Mouse (Mus musculus): ENCODE data around the gene Bloc1s2. TPM values are rescaled to one million over a fixed set of nuclear protein-coding genes. Genes with fewer than 3 reads are reported as not detected.

The Bloc1s2 gene
- polyA plus RNA-seq, 2 experiments: 74.8 to 87.5 TPM

GRCm38 (mm10) chr19:44103001-44103400 lies 43.2 kb downstream of the Bloc1s2 start:
- no peak for ATAC-seq (ENCODE audit: low FRiP score, low read depth)
- 89% methylated on average over 3 of the region's 3 CpGs for WGBS
- H3K4me2 ChIP-seq (replicated peaks; ENCODE audit: low read depth, low read length, severe bottlenecking): no peak overlapping the region
- no peak for DNase-seq (ENCODE audit: low spot score)
- H3K27me3 ChIP-seq (ENCODE audit: control insufficient read depth, insufficient read depth, low read length): no peaks in the 10 kb centered on the region
- no peaks in the 10 kb centered on the region for H3K9me3 ChIP-seq (ENCODE audit: control insufficient read depth, low read length)
- TF ChIP-seq POLR2A (IDR thresholded peaks at IDR 0.05; ENCODE audit: borderline replicate concordance, extremely low read depth, insufficient read depth, insufficient read length): no peak
- no peak overlapping the region for H3K9ac ChIP-seq (ENCODE audit: low read depth, low read length, severe bottlenecking)
- peaks cover 27% of the 10 kb centered on the region for H3K36me3 ChIP-seq (ENCODE audit: control insufficient read depth, insufficient read depth, low read length)
- H3K27ac ChIP-seq (replicated peaks; ENCODE audit: low read depth, low read length): no peak overlapping the region
- H3K4me3 ChIP-seq (replicated peaks; ENCODE audit: low read length): no peak overlapping the region
- peaks cover 8% of the 10 kb centered on the region for H3K4me1 ChIP-seq (ENCODE audit: control insufficient read depth, insufficient read depth, low read length)

- peaks cover 46% of the 10 kb centered on the region for H3K36me3 ChIP-seq (ENCODE audit: control insufficient read depth, insufficient read depth, low read length)
- no peak for TF ChIP-seq POLR2A (IDR thresholded peaks at IDR 0.05; ENCODE audit: borderline replicate concordance, extremely low read depth, insufficient read depth, insufficient read length)
Observed at GRCm38 (mm10) chr19:44100840-44101239, 45.4 kb downstream of the Bloc1s2 start.

More at GRCm38 (mm10) chr19:44100840-44101239, 45.4 kb downstream of the Bloc1s2 start:
- 0 out of 2 replicates have a peak, but pooled peaks cover under 1% of the 10 kb centered on the region for H3K9me3 ChIP-seq (ENCODE audit: control insufficient read depth, low read length)
- H3K4me2 ChIP-seq (replicated peaks; ENCODE audit: low read depth, low read length, severe bottlenecking): no peak overlapping the region
- H3K4me3 ChIP-seq (replicated peaks; ENCODE audit: low read length): no peak overlapping the region
- no peak overlapping the region for H3K9ac ChIP-seq (ENCODE audit: low read depth, low read length, severe bottlenecking)
- ATAC-seq (ENCODE audit: low FRiP score, low read depth) (no peak), DNase-seq (ENCODE audit: low spot score) (no peak)
- H3K27me3 ChIP-seq (ENCODE audit: control insufficient read depth, insufficient read depth, low read length): no peaks in the 10 kb centered on the region
- no peak overlapping the region for H3K27ac ChIP-seq (replicated peaks; ENCODE audit: low read depth, low read length)
- H3K4me1 ChIP-seq (ENCODE audit: control insufficient read depth, insufficient read depth, low read length): no peaks in the 10 kb centered on the region

Other genes with a start within 250 kb of the Bloc1s2 start
- gene Dnmbp, start 206.3 kb downstream of the Bloc1s2 start, polyA plus RNA-seq (2012; rRNA removed): 33.0 and 39.7 TPM in 2 replicates
- 23.3 and 26.1 TPM in 2 replicates for gene Dnmbp, start 206.3 kb downstream of the Bloc1s2 start, polyA plus RNA-seq (2014; fragmentation: Nextera tagmentation; extraction: Ambion mirVana)
- gene Cpn1, start 159.9 kb downstream of the Bloc1s2 start, polyA plus RNA-seq (2012; rRNA removed): 0.19 and 0.26 TPM in 2 replicates
- gene Cpn1, start 159.9 kb downstream of the Bloc1s2 start, polyA plus RNA-seq (2014; fragmentation: Nextera tagmentation; extraction: Ambion mirVana): 0.14 TPM in 1 of 2 replicates, not detected in the other
- gene Cyp2c23, start 117.2 kb downstream of the Bloc1s2 start, polyA plus RNA-seq (2012; rRNA removed): 0.04 and 0.05 TPM in 2 replicates
- 0.12 TPM in 1 of 2 replicates, not detected in the other for gene Cyp2c23, start 117.2 kb downstream of the Bloc1s2 start, polyA plus RNA-seq (2014; fragmentation: Nextera tagmentation; extraction: Ambion mirVana)
- 31.4 and 35.9 TPM in 2 replicates for gene Erlin1, start 76.7 kb downstream of the Bloc1s2 start, polyA plus RNA-seq (2012; rRNA removed)
- gene Erlin1, start 76.7 kb downstream of the Bloc1s2 start, polyA plus RNA-seq (2014; fragmentation: Nextera tagmentation; extraction: Ambion mirVana): 32.3 and 38.0 TPM in 2 replicates
- gene Chuk, start 39.0 kb downstream of the Bloc1s2 start, polyA plus RNA-seq (2012; rRNA removed): 60.3 and 64.9 TPM in 2 replicates
- gene Chuk, start 39.0 kb downstream of the Bloc1s2 start, polyA plus RNA-seq (2014; fragmentation: Nextera tagmentation; extraction: Ambion mirVana): 37.0 and 42.2 TPM in 2 replicates
- gene Cwf19l1, start 10.6 kb downstream of the Bloc1s2 start, polyA plus RNA-seq (2012; rRNA removed): 21.6 and 25.2 TPM in 2 replicates
- gene Cwf19l1, start 10.6 kb downstream of the Bloc1s2 start, polyA plus RNA-seq (2014; fragmentation: Nextera tagmentation; extraction: Ambion mirVana): 26.3 and 29.6 TPM in 2 replicates
- 0.01 and 0.03 TPM in 2 replicates for gene Pkd2l1, start 46.0 kb upstream of the Bloc1s2 start, polyA plus RNA-seq (2012; rRNA removed)
- not detected in 2 replicates for gene Pkd2l1, start 46.0 kb upstream of the Bloc1s2 start, polyA plus RNA-seq (2014; fragmentation: Nextera tagmentation; extraction: Ambion mirVana)
- gene Scd3, start 56.8 kb upstream of the Bloc1s2 start, polyA plus RNA-seq (2012; rRNA removed): not detected in 2 replicates
- 0.21 TPM in 1 of 2 replicates, not detected in the other for gene Scd3, start 56.8 kb upstream of the Bloc1s2 start, polyA plus RNA-seq (2014; fragmentation: Nextera tagmentation; extraction: Ambion mirVana)
- gene Scd2, start 147.2 kb upstream of the Bloc1s2 start, polyA plus RNA-seq (2012; rRNA removed): 274 and 383 TPM in 2 replicates
- 216 and 218 TPM in 2 replicates for gene Scd2, start 147.2 kb upstream of the Bloc1s2 start, polyA plus RNA-seq (2014; fragmentation: Nextera tagmentation; extraction: Ambion mirVana)
- 0.76 and 0.80 TPM in 2 replicates for gene Scd4, start 186.6 kb upstream of the Bloc1s2 start, polyA plus RNA-seq (2012; rRNA removed)
- gene Scd4, start 186.6 kb upstream of the Bloc1s2 start, polyA plus RNA-seq (2014; fragmentation: Nextera tagmentation; extraction: Ambion mirVana): 0.12 and 0.35 TPM in 2 replicates